Mouse (Mus musculus) liver, postnatal 0 days (tissue): ENCODE measurements around the gene Stn1. TPM values are rescaled to one million over a fixed set of nuclear protein-coding genes. Genes with fewer than 3 reads are reported as not detected.

ENCODE experiments used
- ATAC-seq: fragments of 200-750 bp; cut with Nextera tagmentation; 2 replicates; pipeline ENCODE4 v1.8.0; 2017; ENCODE audit warnings: mild to moderate bottlenecking, moderate library complexity
- DNase-seq: peaks from one replicate; pipeline ENCODE4 v3.0.0-alpha.2; 2016
- H3K27ac ChIP-seq: fragments of 300-500 bp; sonication (generic); 2 replicates; pipeline ENCODE4 v1.5.1; 2014; ENCODE audit warnings: antibody characterized with exemption, moderate library complexity, mild to moderate bottlenecking, low read depth
- H3K27me3 ChIP-seq: fragments of 300-500 bp; sonication (generic); 2 replicates; pipeline ENCODE4 v1.6.1; 2014; ENCODE audit warnings: low read length, control low read depth, mixed read lengths; ENCODE audit not compliant: insufficient read depth
- H3K36me3 ChIP-seq: fragments of 300-500 bp; sonication (generic); replicated peaks from 2 replicates; pipeline ENCODE4 v1.6.1; 2014; ENCODE audit warnings: mild to moderate bottlenecking, control low read depth, low read length, moderate library complexity, mixed read lengths; ENCODE audit not compliant: insufficient read depth
- H3K4me1 ChIP-seq: fragments of 300-500 bp; sonication (generic); 2 replicates; pipeline ENCODE4 v1.6.1; 2014; ENCODE audit warnings: antibody characterized with exemption, mild to moderate bottlenecking, control low read depth; ENCODE audit not compliant: insufficient read depth
- H3K4me2 ChIP-seq: fragments of 300-500 bp; sonication (generic); 2 replicates; pipeline ENCODE4 v1.6.1; 2014; ENCODE audit warnings: low read depth, mild to moderate bottlenecking, low read length, moderate library complexity, mixed read lengths
- H3K4me3 ChIP-seq: fragments of 300-500 bp; sonication (generic); 2 replicates; pipeline ENCODE4 v1.5.1; 2014; ENCODE audit warnings: low read depth, low read length
- H3K9ac ChIP-seq: fragments of 300-500 bp; sonication (generic); replicated peaks from 2 replicates; pipeline ENCODE4 v1.6.1; 2014; ENCODE audit warnings: mild to moderate bottlenecking, moderate library complexity
- H3K9me3 ChIP-seq: fragments of 300-500 bp; sonication (generic); 2 replicates; pipeline ENCODE4 v1.6.1; 2016; ENCODE audit warnings: mild to moderate bottlenecking, control low read depth, low read length, mixed read lengths
- CTCF ChIP-seq: sonication (generic); IDR thresholded peaks from 2 replicates; pipeline ENCODE4 v1.5.1; 2016; ENCODE audit warnings: antibody characterized with exemption, low read depth
- EP300 ChIP-seq: IDR thresholded peaks from 2 replicates; pipeline ENCODE4 v1.6.1; 2016; ENCODE audit warnings: antibody characterized with exemption, low read depth, mild to moderate bottlenecking
- WGBS: fragments of 180-500 bp; shearing (Covaris S2); extraction: QIAGEN DNeasy Blood & Tissue Kit; methylation state at CpG from one replicate; pipeline ENCODE4 v1.1.7; 2014; ENCODE audit not compliant: insufficient replicate concordance; 5-methylcytosine and 5-hydroxymethylcytosine counted together
- polyA plus RNA-seq: library from polyadenylated mRNA; unstranded; fragments of >200 nt; fragmentation: Nextera tagmentation; extraction: Ambion mirVana; gene quantifications from 2 replicates; pipeline ENCODE4 v1.2.1, GENCODE M21; 2015

Stn1 gene
- polyA plus RNA-seq, 1 experiment from 2014 or later = 5.4 TPM

DNA sequence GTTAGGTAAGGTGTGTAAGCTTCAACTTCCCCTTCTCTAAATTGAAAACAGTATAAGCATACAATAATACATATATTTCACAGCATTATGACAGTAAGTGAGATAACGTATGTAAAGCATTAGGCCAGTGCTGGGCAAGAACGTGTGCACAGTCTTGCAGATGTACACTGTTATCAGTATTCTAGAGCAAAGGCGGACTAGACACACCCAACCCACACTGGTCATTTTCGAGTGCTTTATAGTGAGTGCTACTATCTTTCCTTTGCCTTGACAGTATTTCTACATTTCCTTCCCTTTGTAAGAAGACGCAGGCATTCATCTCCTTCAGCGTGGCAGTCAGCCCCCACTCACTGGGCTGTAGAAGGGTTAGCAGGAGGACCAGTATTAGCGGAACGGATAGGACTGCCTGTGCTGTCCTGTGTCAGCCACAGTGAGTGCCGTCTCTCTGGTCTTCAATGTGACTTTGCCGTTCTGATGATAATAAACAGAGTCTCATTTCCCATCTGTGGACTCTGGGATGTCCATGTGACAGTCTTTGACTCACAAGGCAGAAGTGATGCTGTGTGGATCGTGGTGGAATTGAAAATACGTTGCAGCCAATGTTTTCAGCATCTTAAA lies 23.3 kb upstream of the Stn1 start:
- no peak overlapping the region for H3K4me3 ChIP-seq
- H3K4me1 ChIP-seq = no peaks in the 10 kb centered on the region
- ATAC-seq (no peak), DNase-seq (no peak)
- WGBS = 54% methylated on average over 12 of the region's 12 CpGs
- H3K27me3 ChIP-seq = no peaks in the 10 kb centered on the region
- H3K27ac ChIP-seq = no peak overlapping the region
- no peak for TF ChIP-seq EP300
- TF ChIP-seq CTCF = no peak
- H3K9me3 ChIP-seq = 0 out of 2 replicates have a peak, but pooled peaks cover 5% of the 10 kb centered on the region
- peak overlapping the region; percentile 22; the same call in 1 of the 2 replicates for H3K4me2 ChIP-seq
- no peak overlapping the region for H3K9ac ChIP-seq
- no peaks in the 10 kb centered on the region for H3K36me3 ChIP-seq

DNA sequence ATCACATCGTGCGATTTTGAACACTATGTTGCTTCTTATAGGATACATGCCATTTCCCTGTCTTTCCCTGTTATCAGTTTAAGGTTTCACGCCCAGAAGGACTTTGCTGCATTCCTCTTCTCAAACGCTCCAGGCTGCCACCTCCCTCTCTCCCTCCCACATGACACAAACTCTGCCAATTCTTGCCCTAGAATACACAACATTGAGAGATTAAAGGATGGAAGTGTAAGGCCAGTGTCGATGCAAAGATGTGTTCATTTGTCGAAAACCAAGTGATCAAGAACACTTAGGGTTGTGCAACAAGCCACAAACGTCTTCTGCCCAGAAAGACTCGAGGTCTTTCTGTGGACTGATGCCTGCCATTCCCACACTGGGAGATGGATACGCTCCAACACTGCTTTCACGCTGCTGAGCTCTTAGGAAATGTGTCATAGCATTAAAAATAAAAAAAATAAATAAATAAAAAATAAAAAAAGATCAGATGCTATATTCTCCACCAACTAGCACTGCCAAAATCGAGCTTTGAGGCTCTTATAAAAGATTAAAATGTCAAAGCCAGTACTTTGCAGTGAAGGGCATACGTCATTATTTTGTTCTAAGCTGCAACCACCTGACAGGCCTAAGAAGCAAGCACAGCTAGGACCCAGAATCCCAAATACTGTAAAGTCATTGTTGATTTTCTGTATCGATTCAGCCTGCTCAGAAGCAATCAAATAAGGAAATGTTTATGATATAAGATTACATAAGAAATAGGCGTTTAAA lies 22.6 kb upstream of the Stn1 start:
- DNase-seq (no peak), ATAC-seq (no peak)
- H3K4me1 ChIP-seq = no peaks in the 10 kb centered on the region
- TF ChIP-seq CTCF (no peak), EP300 (no peak)
- H3K9ac ChIP-seq = no peak overlapping the region
- H3K4me2 ChIP-seq = no peak overlapping the region
- H3K4me3 ChIP-seq = no peak overlapping the region
- H3K27ac ChIP-seq = no peak overlapping the region
- H3K36me3 ChIP-seq = no peaks in the 10 kb centered on the region
- H3K9me3 ChIP-seq = 0 out of 2 replicates have a peak, but pooled peaks cover 5% of the 10 kb centered on the region
- H3K27me3 ChIP-seq = no peaks in the 10 kb centered on the region
- WGBS = 65% methylated on average over 14 of the region's 14 CpGs

DNA sequence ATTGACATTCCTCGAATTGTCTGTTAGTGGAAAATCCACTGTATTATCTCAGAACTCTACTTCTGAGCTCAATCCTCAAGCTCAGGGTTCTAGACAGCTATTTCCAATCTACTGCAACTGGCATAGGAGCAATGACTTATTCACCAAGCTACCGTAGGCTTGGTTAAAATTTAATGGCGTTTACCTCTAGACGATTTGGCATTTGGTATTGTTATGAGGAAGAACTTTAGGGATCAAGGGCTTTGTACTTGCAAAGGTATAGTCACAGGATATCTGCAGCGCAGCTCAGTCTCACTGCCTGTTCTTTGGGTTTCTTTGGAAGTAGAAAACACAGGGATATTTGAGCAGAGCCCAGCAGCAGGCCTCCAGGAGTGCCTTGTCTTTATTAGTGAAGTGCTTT lies 21.8 kb upstream of the Stn1 start:
- DNase-seq = no peak
- Histone ChIP-seq H3K27me3 (no peaks in the 10 kb centered on the region), H3K27ac (no peak overlapping the region), H3K9me3 (0 out of 2 replicates have a peak, but pooled peaks cover 5% of the 10 kb centered on the region), H3K4me2 (no peak overlapping the region), H3K4me1 (no peaks in the 10 kb centered on the region), H3K4me3 (no peak overlapping the region), H3K36me3 (no peaks in the 10 kb centered on the region), H3K9ac (no peak overlapping the region)
- 85% methylated on average over 5 of the region's 5 CpGs for WGBS
- ATAC-seq = no peak
- TF ChIP-seq EP300 (no peak), CTCF (no peak)

DNA sequence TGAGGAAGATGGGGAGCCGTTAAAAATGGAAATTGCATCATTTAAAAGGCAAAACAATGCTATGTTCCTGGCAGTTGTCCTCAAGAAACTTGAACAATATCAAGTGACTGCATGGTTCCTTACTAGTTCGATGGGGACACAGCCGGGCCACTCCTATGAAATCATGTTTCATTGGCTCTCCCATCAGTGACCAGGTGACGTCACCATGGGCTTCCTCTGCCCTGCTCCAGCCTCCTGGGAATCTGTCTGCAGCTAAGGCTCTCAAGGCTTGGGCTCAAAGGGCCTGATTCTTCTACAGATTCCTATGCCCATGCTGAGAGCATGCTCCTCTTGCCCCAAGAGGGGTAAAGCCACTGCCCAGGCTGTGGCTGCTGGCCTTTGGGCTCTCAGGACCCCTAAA lies 12.3 kb upstream of the Stn1 start:
- no peak for ATAC-seq

DNA sequence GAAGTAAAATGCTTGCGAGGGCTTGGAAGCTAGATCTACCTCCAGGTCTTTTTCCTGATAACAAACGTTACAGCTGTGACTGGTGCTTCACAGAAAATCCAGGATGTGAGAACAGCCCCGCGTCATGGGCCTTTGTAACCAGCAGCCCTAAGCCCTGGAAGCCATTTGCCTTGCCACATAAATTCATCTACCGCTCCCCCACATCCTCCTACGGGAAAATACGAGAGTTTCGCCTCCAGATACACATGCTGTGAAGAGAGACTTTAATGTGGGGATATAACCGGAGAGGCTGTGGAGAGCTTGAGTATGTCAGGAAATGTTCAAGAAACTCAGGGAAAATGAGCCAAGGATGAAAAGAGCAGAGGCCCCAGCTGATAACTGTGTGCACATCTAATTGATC lies 11.9 kb upstream of the Stn1 start:
- Histone ChIP-seq H3K27me3 (no peaks in the 10 kb centered on the region), H3K4me3 (no peak overlapping the region), H3K36me3 (no peaks in the 10 kb centered on the region), H3K4me1 (no peaks in the 10 kb centered on the region), H3K4me2 (no peak overlapping the region), H3K9me3 (no peaks in the 10 kb centered on the region), H3K27ac (no peak overlapping the region), H3K9ac (no peak overlapping the region)
- 88% methylated on average over 9 of the region's 9 CpGs for WGBS
- no peak for ATAC-seq
- TF ChIP-seq CTCF (no peak), EP300 (no peak)
- DNase-seq = no peak

More for the DNA sequence above, 12.3 kb upstream of the Stn1 start:
- WGBS = 81% methylated on average over 4 of the region's 4 CpGs
- Histone ChIP-seq H3K4me2 (no peak overlapping the region), H3K27ac (no peak overlapping the region), H3K4me1 (no peaks in the 10 kb centered on the region), H3K36me3 (no peaks in the 10 kb centered on the region), H3K4me3 (no peak overlapping the region), H3K9me3 (no peaks in the 10 kb centered on the region), H3K27me3 (no peaks in the 10 kb centered on the region), H3K9ac (no peak overlapping the region)
- TF ChIP-seq EP300 (no peak), CTCF (no peak)
- no peak for DNase-seq

DNA sequence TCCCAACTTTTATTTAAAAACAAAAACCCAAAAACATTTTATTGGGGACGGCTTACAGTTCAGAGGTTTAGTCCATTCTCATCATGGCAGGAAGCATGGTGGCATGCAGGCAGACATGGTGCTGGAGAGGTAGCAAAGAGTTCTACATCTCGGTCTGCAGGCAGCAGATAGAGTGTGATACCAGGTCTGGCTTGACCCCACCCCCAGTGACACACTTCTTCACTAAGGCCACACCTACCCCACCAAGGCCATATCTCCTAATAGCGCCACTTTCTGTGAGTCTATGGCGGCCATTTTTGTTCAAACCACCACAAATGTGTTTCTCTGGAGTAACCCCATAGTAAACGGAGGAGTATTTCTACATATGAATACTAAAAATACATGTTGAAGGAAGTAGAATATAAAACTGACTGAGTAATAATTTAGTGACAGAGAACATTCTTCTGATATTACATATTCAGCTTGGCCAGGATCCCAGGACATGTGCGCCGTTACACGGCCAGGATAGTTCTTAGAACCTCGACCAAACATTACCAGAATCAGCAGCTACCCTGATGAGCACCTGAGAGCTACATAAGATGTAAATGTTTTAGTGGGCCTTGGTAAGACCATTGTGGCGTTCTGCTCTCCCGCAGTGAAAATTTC lies 11.2 kb upstream of the Stn1 start:
- Histone ChIP-seq H3K4me2 (no peak overlapping the region), H3K4me3 (no peak overlapping the region), H3K9ac (no peak overlapping the region), H3K36me3 (no peaks in the 10 kb centered on the region), H3K27me3 (no peaks in the 10 kb centered on the region), H3K9me3 (no peaks in the 10 kb centered on the region), H3K27ac (no peak overlapping the region), H3K4me1 (no peaks in the 10 kb centered on the region)
- no peak for ATAC-seq
- TF ChIP-seq CTCF (no peak), EP300 (no peak)
- WGBS = 80% methylated on average over 11 of the region's 11 CpGs
- DNase-seq = no peak
